Mouse (Mus musculus): ENCODE results near the gene Cenpx. TPM values are rescaled to one million over a fixed set of nuclear protein-coding genes. Genes with fewer than 3 reads are reported as not detected.

Cenpx gene
- polyA plus RNA-seq, 1 experiment from 2014 or later = 81.0 TPM

GRCm38 (mm10) chr11:120704486-120705325, 8.8 kb downstream of the Cenpx start:
- H3K9me3 ChIP-seq (ENCODE audit: low read length) = no peaks in the 10 kb centered on the region
- H3K27me3 ChIP-seq (ENCODE audit: insufficient read depth, low read length) = no peaks in the 10 kb centered on the region
- no peak overlapping the region for H3K4me2 ChIP-seq (ENCODE audit: low read depth, low read length)
- DNase-seq (no peak), ATAC-seq (no peak)
- H3K27ac ChIP-seq (ENCODE audit: low read depth) = no peak overlapping the region
- no peak overlapping the region for H3K9ac ChIP-seq (replicated peaks)
- TF ChIP-seq EP300 (IDR thresholded peaks at IDR 0.05; ENCODE audit: low read depth) (no peak), CTCF (IDR thresholded peaks at IDR 0.05; ENCODE audit: low read depth) (no peak)
- 65% methylated on average over 8 of the region's 8 CpGs for WGBS (ENCODE audit: insufficient replicate concordance)
- no peak overlapping the region for H3K4me3 ChIP-seq (ENCODE audit: low read depth, low read length)
- no peaks in the 10 kb centered on the region for H3K4me1 ChIP-seq (ENCODE audit: insufficient read depth)
- peaks cover 14% of the 10 kb centered on the region; the same call in 1 of the 2 replicates for H3K36me3 ChIP-seq (replicated peaks; ENCODE audit: insufficient read depth, low read length)

- no peaks in the 10 kb centered on the region for H3K9me3 ChIP-seq (ENCODE audit: low read length)
- no peaks in the 10 kb centered on the region for H3K4me1 ChIP-seq (ENCODE audit: insufficient read depth)
- TF ChIP-seq EP300 (IDR thresholded peaks at IDR 0.05; ENCODE audit: low read depth) (no peak), CTCF (IDR thresholded peaks at IDR 0.05; ENCODE audit: low read depth) (no peak)
- DNase-seq (no peak), ATAC-seq (no peak)
- H3K4me3 ChIP-seq (ENCODE audit: low read depth, low read length) = no peak overlapping the region
- no peaks in the 10 kb centered on the region for H3K27me3 ChIP-seq (ENCODE audit: insufficient read depth, low read length)
- H3K9ac ChIP-seq (replicated peaks) = no peak overlapping the region
- no peak overlapping the region for H3K27ac ChIP-seq (ENCODE audit: low read depth)
- WGBS (ENCODE audit: insufficient replicate concordance) = 75% methylated on average over 15 of the region's 15 CpGs
- H3K4me2 ChIP-seq (ENCODE audit: low read depth, low read length) = no peak overlapping the region
- peaks cover 9% of the 10 kb centered on the region; the same call in 1 of the 2 replicates for H3K36me3 ChIP-seq (replicated peaks; ENCODE audit: insufficient read depth, low read length)
These were observed 9.7 kb downstream of the Cenpx start for GRCm38 (mm10) chr11:120703696-120704454.

GRCm38 (mm10) chr11:120697741-120698140, 15.8 kb downstream of the Cenpx start:
- TF ChIP-seq CTCF (IDR thresholded peaks at IDR 0.05; ENCODE audit: low read depth) (no peak), EP300 (IDR thresholded peaks at IDR 0.05; ENCODE audit: low read depth) (no peak)
- Histone ChIP-seq H3K9ac (replicated peaks) (no peak overlapping the region), H3K4me1 (ENCODE audit: insufficient read depth) (no peaks in the 10 kb centered on the region), H3K36me3 (replicated peaks; ENCODE audit: insufficient read depth, low read length) (peaks cover 18% of the 10 kb centered on the region), H3K27me3 (ENCODE audit: insufficient read depth, low read length) (no peaks in the 10 kb centered on the region), H3K9me3 (ENCODE audit: low read length) (no peaks in the 10 kb centered on the region), H3K4me3 (ENCODE audit: low read depth, low read length) (no peak overlapping the region), H3K4me2 (ENCODE audit: low read depth, low read length) (no peak overlapping the region), H3K27ac (ENCODE audit: low read depth) (no peak overlapping the region)
- ATAC-seq (no peak), DNase-seq (no peak)
- WGBS (ENCODE audit: insufficient replicate concordance) = 82% methylated on average over 10 of the region's 10 CpGs

- no peak for TF ChIP-seq EP300 (IDR thresholded peaks at IDR 0.05; ENCODE audit: low read depth)
- peak; percentile 56 for TF ChIP-seq CTCF (IDR thresholded peaks at IDR 0.05; ENCODE audit: low read depth)
- no peaks in the 10 kb centered on the region for H3K9me3 ChIP-seq (ENCODE audit: low read length)
- H3K4me2 ChIP-seq (ENCODE audit: low read depth, low read length) = no peak overlapping the region
- no peaks in the 10 kb centered on the region for H3K4me1 ChIP-seq (ENCODE audit: insufficient read depth)
- H3K9ac ChIP-seq (replicated peaks) = no peak overlapping the region
- no peak for DNase-seq
- no peak overlapping the region for H3K4me3 ChIP-seq (ENCODE audit: low read depth, low read length)
- ATAC-seq = no peak
- H3K36me3 ChIP-seq (replicated peaks; ENCODE audit: insufficient read depth, low read length) = peaks cover 15% of the 10 kb centered on the region
- WGBS (ENCODE audit: insufficient replicate concordance) = 88% methylated on average over 6 of the region's 6 CpGs
- no peaks in the 10 kb centered on the region for H3K27me3 ChIP-seq (ENCODE audit: insufficient read depth, low read length)
- H3K27ac ChIP-seq (ENCODE audit: low read depth) = no peak overlapping the region
These were observed 17.0 kb downstream of the Cenpx start for GRCm38 (mm10) chr11:120696568-120696967.

GRCm38 (mm10) chr11:120695641-120696040, 17.9 kb downstream of the Cenpx start:
- H3K27ac ChIP-seq (ENCODE audit: low read depth) = no peak overlapping the region
- no peak overlapping the region for H3K4me3 ChIP-seq (ENCODE audit: low read depth, low read length)
- ATAC-seq (no peak), DNase-seq (no peak)
- H3K9ac ChIP-seq (replicated peaks) = no peak overlapping the region
- no peaks in the 10 kb centered on the region for H3K27me3 ChIP-seq (ENCODE audit: insufficient read depth, low read length)
- H3K4me2 ChIP-seq (ENCODE audit: low read depth, low read length) = no peak overlapping the region
- peaks cover 15% of the 10 kb centered on the region for H3K36me3 ChIP-seq (replicated peaks; ENCODE audit: insufficient read depth, low read length)
- no peaks in the 10 kb centered on the region for H3K4me1 ChIP-seq (ENCODE audit: insufficient read depth)
- H3K9me3 ChIP-seq (ENCODE audit: low read length) = no peaks in the 10 kb centered on the region
- no peak for TF ChIP-seq CTCF (IDR thresholded peaks at IDR 0.05; ENCODE audit: low read depth)
- TF ChIP-seq EP300 (IDR thresholded peaks at IDR 0.05; ENCODE audit: low read depth) = no peak
- whole genome bisulfite sequencing (ENCODE audit: insufficient replicate concordance) = 82% methylated on average over 12 of the region's 12 CpGs

- TF ChIP-seq CTCF (IDR thresholded peaks at IDR 0.05; ENCODE audit: low read depth) = no peak
- no peak for TF ChIP-seq EP300 (IDR thresholded peaks at IDR 0.05; ENCODE audit: low read depth)
- no peaks in the 10 kb centered on the region for H3K27me3 ChIP-seq (ENCODE audit: insufficient read depth, low read length)
- no peak overlapping the region for H3K9ac ChIP-seq (replicated peaks)
- peaks cover 19% of the 10 kb centered on the region for H3K36me3 ChIP-seq (replicated peaks; ENCODE audit: insufficient read depth, low read length)
- H3K9me3 ChIP-seq (ENCODE audit: low read length) = no peaks in the 10 kb centered on the region
- ATAC-seq (0 out of 2 replicates have a peak, but pooled peaks have one; percentile 36), DNase-seq (no peak)
- H3K4me1 ChIP-seq (ENCODE audit: insufficient read depth) = no peaks in the 10 kb centered on the region
- no peak overlapping the region for H3K4me2 ChIP-seq (ENCODE audit: low read depth, low read length)
- H3K27ac ChIP-seq (ENCODE audit: low read depth) = no peak overlapping the region
- no peak overlapping the region for H3K4me3 ChIP-seq (ENCODE audit: low read depth, low read length)
- WGBS (ENCODE audit: insufficient replicate concordance) = 56% methylated on average over 4 of the region's 4 CpGs
These were observed 18.4 kb downstream of the Cenpx start for GRCm38 (mm10) chr11:120695184-120695583.
